Mouse (Mus musculus) midbrain, embryonic 15.5 days (tissue): ENCODE results near the gene S100g. TPM values are rescaled to one million over a fixed set of nuclear protein-coding genes. Genes with fewer than 3 reads are reported as not detected.

ENCODE experiments used
- ATAC-seq: fragments of 200-750 bp; cut with Nextera tagmentation; replicated peaks from 2 replicates; pipeline ENCODE4 v1.8.0; 2017; ENCODE audit warnings: moderate TSS enrichment
- H3K27ac ChIP-seq: fragments of 300-500 bp; sonication (generic); 2 replicates; pipeline ENCODE4 v1.5.1; 2015; ENCODE audit warnings: mild to moderate bottlenecking, inconsistent platforms
- H3K27me3 ChIP-seq: fragments of 300-500 bp; sonication (generic); replicated peaks from 2 replicates; pipeline ENCODE4 v1.6.1; 2015; ENCODE audit warnings: inconsistent platforms
- H3K36me3 ChIP-seq: fragments of 300-500 bp; sonication (generic); replicated peaks from 2 replicates; pipeline ENCODE4 v1.6.1; 2015; ENCODE audit warnings: inconsistent platforms
- H3K4me1 ChIP-seq: fragments of 300-500 bp; sonication (generic); 2 replicates; pipeline ENCODE4 v1.6.1; 2015; ENCODE audit warnings: inconsistent platforms
- H3K4me2 ChIP-seq: fragments of 300-500 bp; sonication (generic); 2 replicates; pipeline ENCODE4 v1.6.1; 2015; ENCODE audit warnings: inconsistent platforms, mild to moderate bottlenecking, moderate library complexity
- H3K4me3 ChIP-seq: fragments of 300-500 bp; sonication (generic); 2 replicates; pipeline ENCODE4 v1.5.1; 2015; ENCODE audit warnings: mild to moderate bottlenecking, inconsistent platforms
- H3K9ac ChIP-seq: fragments of 300-500 bp; sonication (generic); 2 replicates; pipeline ENCODE4 v1.6.1; 2015; ENCODE audit warnings: mild to moderate bottlenecking, inconsistent platforms
- H3K9me3 ChIP-seq: fragments of 300-500 bp; sonication (generic); 2 replicates; pipeline ENCODE4 v1.6.1; 2016; ENCODE audit warnings: inconsistent platforms
- WGBS: fragments of 180-500 bp; shearing (Covaris S2); methylation state at CpG from one replicate; pipeline ENCODE4 v1.1.7; 2015; ENCODE audit warnings: mixed read lengths; 5-methylcytosine and 5-hydroxymethylcytosine counted together
- polyA plus RNA-seq: library from polyadenylated mRNA; unstranded; fragments of >200 nt; fragmentation: Nextera tagmentation; extraction: Ambion mirVana; gene quantifications from 2 replicates; pipeline ENCODE4 v1.2.1, GENCODE M21; 2015

S100g gene
- polyA plus RNA-seq, 1 experiment from 2014 or later, result not detected

DNA sequence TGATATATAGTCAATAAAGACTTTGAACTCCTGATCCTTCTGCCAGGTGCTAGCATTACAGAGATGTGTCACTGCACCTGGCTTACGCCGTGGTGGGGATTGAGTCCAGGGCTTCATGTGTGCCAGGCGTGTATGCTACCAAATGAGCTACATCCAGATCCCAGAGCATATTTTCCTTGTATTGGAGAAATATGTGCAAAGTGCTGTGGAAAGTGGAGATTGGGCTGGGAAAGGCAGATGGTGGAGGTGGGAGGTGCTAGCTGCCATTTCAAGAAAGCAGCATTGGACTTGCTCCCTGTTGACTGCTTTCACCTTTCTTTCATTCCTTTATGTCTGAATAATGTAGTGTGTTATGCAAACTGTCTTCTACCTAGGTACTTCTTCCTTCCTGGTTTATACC lies 50.7 kb downstream of the S100g start:
- no peak for ATAC-seq
- H3K9ac ChIP-seq, result no peak overlapping the region
- H3K36me3 ChIP-seq, result no peaks in the 10 kb centered on the region
- H3K4me2 ChIP-seq, result no peak overlapping the region
- H3K4me3 ChIP-seq, result no peak overlapping the region
- WGBS, result 97% methylated on average over 3 of the region's 3 CpGs
- no peaks in the 10 kb centered on the region for H3K4me1 ChIP-seq
- no peaks in the 10 kb centered on the region for H3K9me3 ChIP-seq
- no peaks in the 10 kb centered on the region for H3K27me3 ChIP-seq
- H3K27ac ChIP-seq, result no peak overlapping the region

Other genes starting within 250 kb of the S100g start
- gene Rbbp7, start 204.2 kb downstream of the S100g start, polyA plus RNA-seq, result 201 and 210 TPM in 2 replicates
- gene Txlng, start 135.1 kb downstream of the S100g start, polyA plus RNA-seq, result 11.5 and 11.6 TPM in 2 replicates
- gene Syap1, start 76.2 kb downstream of the S100g start, polyA plus RNA-seq, result 30.6 and 30.7 TPM in 2 replicates
- gene Ctps2, start 63.4 kb downstream of the S100g start, polyA plus RNA-seq, result 94.8 and 101 TPM in 2 replicates